Mouse (Mus musculus): ENCODE measurements around the gene Ptrh2. TPM values are rescaled to one million over a fixed set of nuclear protein-coding genes. Genes with fewer than 3 reads are reported as not detected.

Gene Ptrh2
- polyA plus RNA-seq, 1 experiment from 2014 or later = 36.1 TPM

GRCm38 (mm10) chr11:86649542-86649941 is 34.2 kb upstream of the Ptrh2 start:
- Histone ChIP-seq H3K4me1 (ENCODE audit: control insufficient read depth, insufficient read depth, low read length) (no peaks in the 10 kb centered on the region), H3K36me3 (ENCODE audit: control insufficient read depth, insufficient read depth, low read length) (no peaks in the 10 kb centered on the region), H3K4me3 (ENCODE audit: low read depth, low read length) (no peak overlapping the region), H3K27ac (ENCODE audit: low read length) (no peak overlapping the region), H3K9me3 (ENCODE audit: control insufficient read depth, low read depth, low read length) (no peaks in the 10 kb centered on the region), H3K27me3 (ENCODE audit: control insufficient read depth, insufficient read depth, low read length) (no peaks in the 10 kb centered on the region), H3K9ac (replicated peaks; ENCODE audit: low read depth, low read length) (no peak overlapping the region), H3K4me2 (replicated peaks; ENCODE audit: low read depth, low read length) (no peak overlapping the region)
- WGBS = 81% methylated on average over 1 of the region's 1 CpGs
- ATAC-seq (ENCODE audit: insufficient number of reproducible peaks, insufficient read depth, low FRiP score, low read depth) = no peak

GRCm38 (mm10) chr11:86650676-86651075 is 33.1 kb upstream of the Ptrh2 start:
- Histone ChIP-seq H3K9me3 (ENCODE audit: control insufficient read depth, low read depth, low read length) (no peaks in the 10 kb centered on the region), H3K4me3 (ENCODE audit: low read depth, low read length) (no peak overlapping the region), H3K4me1 (ENCODE audit: control insufficient read depth, insufficient read depth, low read length) (no peaks in the 10 kb centered on the region), H3K4me2 (replicated peaks; ENCODE audit: low read depth, low read length) (no peak overlapping the region), H3K27ac (ENCODE audit: low read length) (no peak overlapping the region), H3K36me3 (ENCODE audit: control insufficient read depth, insufficient read depth, low read length) (no peaks in the 10 kb centered on the region), H3K9ac (replicated peaks; ENCODE audit: low read depth, low read length) (no peak overlapping the region), H3K27me3 (ENCODE audit: control insufficient read depth, insufficient read depth, low read length) (no peaks in the 10 kb centered on the region)
- ATAC-seq (ENCODE audit: insufficient number of reproducible peaks, insufficient read depth, low FRiP score, low read depth) = no peak
- WGBS = 78% methylated on average over 6 of the region's 6 CpGs

- ATAC-seq (ENCODE audit: insufficient number of reproducible peaks, insufficient read depth, low FRiP score, low read depth) = no peak
- no peaks in the 10 kb centered on the region for H3K9me3 ChIP-seq (ENCODE audit: control insufficient read depth, low read depth, low read length)
- no peak overlapping the region for H3K4me3 ChIP-seq (ENCODE audit: low read depth, low read length)
- no peaks in the 10 kb centered on the region for H3K27me3 ChIP-seq (ENCODE audit: control insufficient read depth, insufficient read depth, low read length)
- no peak overlapping the region for H3K4me2 ChIP-seq (replicated peaks; ENCODE audit: low read depth, low read length)
- H3K27ac ChIP-seq (ENCODE audit: low read length) = no peak overlapping the region
- no peaks in the 10 kb centered on the region for H3K4me1 ChIP-seq (ENCODE audit: control insufficient read depth, insufficient read depth, low read length)
- no peaks in the 10 kb centered on the region for H3K36me3 ChIP-seq (ENCODE audit: control insufficient read depth, insufficient read depth, low read length)
- H3K9ac ChIP-seq (replicated peaks; ENCODE audit: low read depth, low read length) = no peak overlapping the region
- WGBS = 91% methylated on average over 4 of the region's 4 CpGs
Measured at GRCm38 (mm10) chr11:86652578-86652979, 31.2 kb upstream of the Ptrh2 start.

GRCm38 (mm10) chr11:86653446-86653845 is 30.3 kb upstream of the Ptrh2 start:
- Histone ChIP-seq H3K9ac (replicated peaks; ENCODE audit: low read depth, low read length) (no peak overlapping the region), H3K27me3 (ENCODE audit: control insufficient read depth, insufficient read depth, low read length) (no peaks in the 10 kb centered on the region), H3K4me3 (ENCODE audit: low read depth, low read length) (no peak overlapping the region), H3K4me2 (replicated peaks; ENCODE audit: low read depth, low read length) (no peak overlapping the region), H3K27ac (ENCODE audit: low read length) (no peak overlapping the region), H3K36me3 (ENCODE audit: control insufficient read depth, insufficient read depth, low read length) (no peaks in the 10 kb centered on the region), H3K9me3 (ENCODE audit: control insufficient read depth, low read depth, low read length) (no peaks in the 10 kb centered on the region), H3K4me1 (ENCODE audit: control insufficient read depth, insufficient read depth, low read length) (no peaks in the 10 kb centered on the region)
- ATAC-seq (ENCODE audit: insufficient number of reproducible peaks, insufficient read depth, low FRiP score, low read depth) = no peak
- 38% methylated on average over 3 of the region's 3 CpGs for WGBS

GRCm38 (mm10) chr11:86654096-86654495 is 29.7 kb upstream of the Ptrh2 start:
- no peak overlapping the region for H3K27ac ChIP-seq (ENCODE audit: low read length)
- no peaks in the 10 kb centered on the region for H3K27me3 ChIP-seq (ENCODE audit: control insufficient read depth, insufficient read depth, low read length)
- H3K9me3 ChIP-seq (ENCODE audit: control insufficient read depth, low read depth, low read length) = no peaks in the 10 kb centered on the region
- H3K4me2 ChIP-seq (replicated peaks; ENCODE audit: low read depth, low read length) = no peak overlapping the region
- 82% methylated on average over 4 of the region's 4 CpGs for WGBS
- no peaks in the 10 kb centered on the region; the same call in none of the 2 replicates for H3K36me3 ChIP-seq (ENCODE audit: control insufficient read depth, insufficient read depth, low read length)
- no peak overlapping the region for H3K9ac ChIP-seq (replicated peaks; ENCODE audit: low read depth, low read length)
- H3K4me1 ChIP-seq (ENCODE audit: control insufficient read depth, insufficient read depth, low read length) = no peaks in the 10 kb centered on the region
- ATAC-seq (ENCODE audit: insufficient number of reproducible peaks, insufficient read depth, low FRiP score, low read depth) = no peak
- no peak overlapping the region for H3K4me3 ChIP-seq (ENCODE audit: low read depth, low read length)

DNA sequence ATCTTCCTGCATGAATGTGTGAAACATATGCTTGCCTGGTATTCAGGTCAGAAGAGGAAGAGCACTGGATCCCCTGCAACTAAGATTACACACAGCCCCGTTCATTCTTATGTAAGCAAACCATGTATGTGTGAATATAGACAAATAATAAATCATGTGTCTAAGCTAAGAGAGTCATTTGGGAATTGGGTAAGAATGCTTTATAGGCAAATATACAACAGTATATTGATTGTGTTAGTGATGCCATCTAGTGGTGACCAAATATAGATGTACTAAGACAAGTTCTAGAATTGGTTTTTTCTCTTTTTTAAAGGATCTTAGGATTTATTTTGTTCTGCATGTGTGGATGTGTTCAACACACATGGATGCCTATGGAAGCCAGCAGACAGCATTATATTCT is 28.1 kb upstream of the Ptrh2 start:
- no peaks in the 10 kb centered on the region for H3K27me3 ChIP-seq (ENCODE audit: control insufficient read depth, insufficient read depth, low read length)
- no peak overlapping the region for H3K4me3 ChIP-seq (ENCODE audit: low read depth, low read length)
- no peaks in the 10 kb centered on the region for H3K4me1 ChIP-seq (ENCODE audit: control insufficient read depth, insufficient read depth, low read length)
- H3K36me3 ChIP-seq (ENCODE audit: control insufficient read depth, insufficient read depth, low read length) = no peaks in the 10 kb centered on the region; the same call in none of the 2 replicates
- H3K9me3 ChIP-seq (ENCODE audit: control insufficient read depth, low read depth, low read length) = no peaks in the 10 kb centered on the region
- H3K4me2 ChIP-seq (replicated peaks; ENCODE audit: low read depth, low read length) = no peak overlapping the region
- no peak for ATAC-seq (ENCODE audit: insufficient number of reproducible peaks, insufficient read depth, low FRiP score, low read depth)
- WGBS = 14% methylated on average over 1 of the region's 1 CpGs
- H3K27ac ChIP-seq (ENCODE audit: low read length) = no peak overlapping the region
- no peak overlapping the region for H3K9ac ChIP-seq (replicated peaks; ENCODE audit: low read depth, low read length)

DNA sequence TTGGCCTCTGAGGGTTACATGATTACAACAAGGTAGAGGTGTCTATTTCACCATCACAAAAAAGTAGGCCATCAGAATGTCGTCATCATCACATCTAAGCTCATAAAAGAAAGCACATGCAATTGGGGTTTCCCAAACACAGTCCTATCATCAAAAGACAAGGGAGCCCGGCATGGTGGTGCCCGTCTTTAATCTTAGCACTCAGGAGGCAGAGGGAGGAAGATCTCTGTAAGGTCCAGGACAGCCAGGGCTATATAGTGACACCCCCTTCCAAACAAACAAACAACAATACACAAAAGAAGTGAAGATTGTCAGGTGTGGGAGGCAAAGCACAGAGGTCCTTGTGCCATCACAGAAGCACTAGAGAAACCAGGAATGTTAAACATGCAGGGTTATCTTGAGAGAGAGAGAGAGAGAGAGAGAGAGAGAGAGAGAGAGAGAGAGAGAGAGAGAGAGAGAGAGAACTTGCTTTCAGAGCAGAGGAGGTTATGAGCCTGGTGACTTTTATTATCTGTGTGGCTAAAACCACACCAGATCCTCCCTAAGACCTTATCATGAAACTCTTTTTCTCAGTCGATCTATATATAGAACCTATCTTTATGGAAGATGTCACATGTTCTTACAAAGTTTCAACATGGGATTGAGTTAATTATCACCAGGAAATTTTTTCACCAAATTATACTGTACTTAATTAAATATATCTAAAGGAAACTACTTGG is 26.8 kb upstream of the Ptrh2 start:
- Histone ChIP-seq H3K36me3 (ENCODE audit: control insufficient read depth, insufficient read depth, low read length) (peaks cover 3% of the 10 kb centered on the region), H3K27me3 (ENCODE audit: control insufficient read depth, insufficient read depth, low read length) (no peaks in the 10 kb centered on the region), H3K4me2 (replicated peaks; ENCODE audit: low read depth, low read length) (no peak overlapping the region), H3K4me1 (ENCODE audit: control insufficient read depth, insufficient read depth, low read length) (no peaks in the 10 kb centered on the region), H3K9ac (replicated peaks; ENCODE audit: low read depth, low read length) (no peak overlapping the region), H3K27ac (ENCODE audit: low read length) (no peak overlapping the region), H3K9me3 (ENCODE audit: control insufficient read depth, low read depth, low read length) (no peaks in the 10 kb centered on the region), H3K4me3 (ENCODE audit: low read depth, low read length) (no peak overlapping the region)
- no peak for ATAC-seq (ENCODE audit: insufficient number of reproducible peaks, insufficient read depth, low FRiP score, low read depth)
- 77% methylated on average over 4 of the region's 4 CpGs for WGBS

- Histone ChIP-seq H3K27ac (ENCODE audit: low read length) (no peak overlapping the region), H3K4me1 (ENCODE audit: control insufficient read depth, insufficient read depth, low read length) (no peaks in the 10 kb centered on the region), H3K4me3 (ENCODE audit: low read depth, low read length) (no peak overlapping the region), H3K9ac (replicated peaks; ENCODE audit: low read depth, low read length) (no peak overlapping the region), H3K36me3 (ENCODE audit: control insufficient read depth, insufficient read depth, low read length) (peaks cover 3% of the 10 kb centered on the region), H3K9me3 (ENCODE audit: control insufficient read depth, low read depth, low read length) (no peaks in the 10 kb centered on the region), H3K4me2 (replicated peaks; ENCODE audit: low read depth, low read length) (no peak overlapping the region), H3K27me3 (ENCODE audit: control insufficient read depth, insufficient read depth, low read length) (no peaks in the 10 kb centered on the region)
- no peak for ATAC-seq (ENCODE audit: insufficient number of reproducible peaks, insufficient read depth, low FRiP score, low read depth)
Measured at GRCm38 (mm10) chr11:86657863-86658262, 25.9 kb upstream of the Ptrh2 start.
